In genomic region chr17:26370521-26371245, GRCm38 (mm10) we compare ENCODE assay signal across 9 mouse cellular contexts. TPM values are rescaled to one million over a fixed set of nuclear protein-coding genes. Genes with fewer than 3 reads are reported as not detected.
DNase-seq lines count a peak whose midpoint lies in the region; ATAC-seq and TF ChIP-seq lines count a peak whose summit lies in the region.
"Had no signal": no experiment of that assay in that cellular context is flagged by ENCODE, and none has a peak within 500 bp of the region (broad histone marks: within the 10 kb centered on the region; RNA-seq: fewer than 3 reads in every experiment).

No protein-coding gene starts in this region.

- no peak for TF ChIP-seq POLR2A in cerebellum, adult 2 months (IDR thresholded peaks at IDR 0.05; ENCODE audit: borderline replicate concordance, insufficient read depth, low read length)

- H3K9me3 ChIP-seq in midbrain, embryonic 14.5 days (ENCODE audit: control insufficient read depth, low read length) = no peaks in the 10 kb centered on the region
- no peaks in the 10 kb centered on the region for H3K9me3 ChIP-seq in midbrain, embryonic 16.5 days (replicated peaks; ENCODE audit: control insufficient read depth, low read length, poor library complexity, severe bottlenecking)
- H3K9me3 ChIP-seq: midbrain, embryonic 12.5 days had no signal

- H3K4me3 ChIP-seq in cerebellum, adult 2 months (replicated peaks; ENCODE audit: insufficient read depth, low read depth, low read length) = no peak overlapping the region
- no peak overlapping the region for H3K4me3 ChIP-seq in midbrain, embryonic 14.5 days (replicated peaks; ENCODE audit: low read depth, low read length)
- no peak overlapping the region for H3K4me3 ChIP-seq in midbrain, embryonic 16.5 days (ENCODE audit: low read depth, low read length)
- H3K4me3 ChIP-seq: midbrain, embryonic 12.5 days had no signal

- H3K36me3 ChIP-seq in midbrain, embryonic 14.5 days (ENCODE audit: control insufficient read depth, insufficient read depth, low read length) = no peaks in the 10 kb centered on the region
- no peaks in the 10 kb centered on the region for H3K36me3 ChIP-seq in midbrain, embryonic 16.5 days (ENCODE audit: control insufficient read depth, insufficient read depth, low read length)
- H3K36me3 ChIP-seq: midbrain, embryonic 12.5 days had no signal

- no peak overlapping the region for H3K4me2 ChIP-seq in midbrain, embryonic 14.5 days (ENCODE audit: low read length)
- H3K4me2 ChIP-seq in midbrain, embryonic 16.5 days (ENCODE audit: low read length) = no peak overlapping the region
- H3K4me2 ChIP-seq: midbrain, embryonic 12.5 days had no signal

- WGBS in cerebellum, adult 2 months = 16% methylated on average over 9 of the region's 9 CpGs
- 56% methylated on average over 9 of the region's 9 CpGs for WGBS in midbrain, embryonic 14.5 days
- WGBS in midbrain, embryonic 16.5 days = 49% methylated on average over 9 of the region's 9 CpGs

- ATAC-seq in midbrain, embryonic 14.5 days (ENCODE audit: low FRiP score, low TSS enrichment) = no peak
- ATAC-seq in midbrain, embryonic 16.5 days = no peak
- peak; percentile 66 for ATAC-seq in common myeloid progenitor, adult 5-6 weeks (replicated peaks; ENCODE audit: low read depth, poor library complexity, severe bottlenecking)

- H3K4me1 ChIP-seq in cerebellum, adult 2 months (ENCODE audit: control insufficient read depth, insufficient read depth, low read length) = peaks cover 3% of the 10 kb centered on the region
- no peaks in the 10 kb centered on the region for H3K4me1 ChIP-seq in midbrain, embryonic 14.5 days (ENCODE audit: control insufficient read depth, insufficient read depth, low read length)
- H3K4me1 ChIP-seq in midbrain, embryonic 16.5 days (ENCODE audit: control insufficient read depth, insufficient read depth, low read length) = no peaks in the 10 kb centered on the region
- H3K4me1 ChIP-seq: midbrain, embryonic 12.5 days had no signal

- no peak overlapping the region for H3K27ac ChIP-seq in cerebellum, adult 2 months (ENCODE audit: insufficient read depth, low read length)
- H3K27ac ChIP-seq in midbrain, embryonic 14.5 days (replicated peaks; ENCODE audit: low read depth, low read length) = no peak overlapping the region
- no peak overlapping the region for H3K27ac ChIP-seq in midbrain, embryonic 16.5 days (ENCODE audit: low read length)
- H3K27ac ChIP-seq: midbrain, embryonic 12.5 days had no signal

- peak; percentile 41; the same call in 1 of the 2 replicates for TF ChIP-seq CTCF in cerebellum, adult 2 months (IDR thresholded peaks at IDR 0.05; ENCODE audit: borderline replicate concordance, insufficient read depth, low read depth, low read length)

- DNase-seq in cerebellum, adult 2 months = peak in 1 of 2 experiments; percentile 13
- no peak for DNase-seq in cerebellum, adult 11-12 months
- DNase-seq in midbrain, embryonic 14.5 days = peak; percentile 40
- peak; percentile 67 to 83 for DNase-seq in kidney, postnatal 36 days
- DNase-seq in mesoderm, embryonic 11.5 days (ENCODE audit: low read depth, low spot score) = peak; percentile 21
- DNase-seq in thymus, postnatal 4 days = peak; percentile 82

- no peak overlapping the region for H3K9ac ChIP-seq in midbrain, embryonic 14.5 days (replicated peaks; ENCODE audit: low read length)
- H3K9ac ChIP-seq in midbrain, embryonic 16.5 days (ENCODE audit: low read depth, low read length) = no peak overlapping the region
- H3K9ac ChIP-seq: midbrain, embryonic 12.5 days had no signal

- no peaks in the 10 kb centered on the region for H3K27me3 ChIP-seq in cerebellum, adult 2 months (ENCODE audit: control insufficient read depth, insufficient read depth, low read length)
- no peaks in the 10 kb centered on the region for H3K27me3 ChIP-seq in midbrain, embryonic 14.5 days (ENCODE audit: control insufficient read depth, insufficient read depth, low read length)
- H3K27me3 ChIP-seq in midbrain, embryonic 16.5 days (ENCODE audit: control insufficient read depth, insufficient read depth, low read depth, low read length) = no peaks in the 10 kb centered on the region
- H3K27me3 ChIP-seq: midbrain, embryonic 12.5 days had no signal

RNA-seq across cellular contexts. Expression of gene Neurl1b, which starts 43.9 kb away (rescaled TPM):
- 0.84 and 1.1 TPM in 2 replicates for polyA plus RNA-seq in cerebellum, adult 2 months (2012; rRNA removed)
- 1.6 and 3.6 TPM in 2 replicates for polyA plus RNA-seq in midbrain, embryonic 14.5 days (2014; fragmentation: Nextera tagmentation; extraction: Ambion mirVana)
- 2.0 and 2.3 TPM in 2 replicates for polyA plus RNA-seq in midbrain, embryonic 16.5 days (2015; fragmentation: Nextera tagmentation; extraction: Ambion mirVana)
- total RNA-seq in common myeloid progenitor, adult 5-6 weeks (2017) = 2.7 and 8.5 TPM in 2 replicates
